Mouse (Mus musculus) neutrophil, adult 59 days (primary cell): Measurements from ENCODE around the gene Gm4707. TPM values are rescaled to one million over a fixed set of nuclear protein-coding genes. Genes with fewer than 3 reads are reported as not detected.

Experiments used
- total RNA-seq, 2 experiments: library from RNA; stranded (reverse); gene quantifications; 1 replicate in 1 of 2; 2 replicates in 1 of 2; pipeline ENCODE4 v1.2.4; 2023

Gene Gm4707
- 10 to 100 TPM; 12.7 to 13.2 TPM for total RNA-seq

GRCm38 (mm10) chr17:71459818-71460217 lies at the start of gene Gm4707:
Gene Gm4707, minus strand, starts transcription at chr17:71459918.

GRCm38 (mm10) chr17:71474762-71475704 lies 15.3 kb upstream of the Gm4707 start, which contains the start of gene Smchd1:
Gene Smchd1, minus strand, starts transcription at chr17:71475343.

Other genes with a start within 250 kb of the Gm4707 start
- 100 to 1,000 TPM; 194 to 277 TPM for gene Emilin2, start 147.9 kb downstream of the Gm4707 start, total RNA-seq
- 10 to 100 TPM; 76.3 to 81.9 TPM for gene Smchd1, start 15.4 kb upstream of the Gm4707 start, total RNA-seq
- 10 to 100 TPM; 29.2 to 33.0 TPM for gene Ndc80, start 66.9 kb upstream of the Gm4707 start, total RNA-seq
- not detected for gene Spdya, start 92.1 kb upstream of the Gm4707 start, total RNA-seq
- gene Wdr43, start 156.0 kb upstream of the Gm4707 start, total RNA-seq, result 10 to 100 TPM; 24.5 to 27.9 TPM
- gene Togaram2, start 213.3 kb upstream of the Gm4707 start, total RNA-seq, result not detected